Mouse (Mus musculus) heart, postnatal 10 days (tissue): ENCODE data around the gene Tmem200c. TPM values are rescaled to one million over a fixed set of nuclear protein-coding genes. Genes with fewer than 3 reads are reported as not detected.

Experiments
- DNase-seq, 2 experiments: peaks; one replicate each; pipeline ENCODE4 v3.0.0; 2021
- intact Hi-C: fragments of 180-260 bp; cut with DNase I; formaldehyde crosslinking; loops from one replicate; pipeline ENCODE4 v1.15.1; 2025
- total RNA-seq, 2 experiments: library from RNA; stranded (reverse); gene quantifications; 2 replicates each; pipeline ENCODE4 v1.2.3; 2021

Tmem200c gene
- total RNA-seq, 2 experiments from 2014 or later = 0.14 to 0.15 TPM

GRCm38 (mm10) chr17:68883474-68884083, 57.2 kb downstream of the Tmem200c start:
- DNase-seq = no peak
- intact Hi-C loops = loop anchor here (10.0 kb wide), 1 partner anchor 461 kb away; no protein-coding TSS in a partner anchor

GRCm38 (mm10) chr17:68890672-68891071, 64.2 kb downstream of the Tmem200c start:
- intact Hi-C loops = no loop called here
- DNase-seq = no peak

Other genes with a start within 250 kb of the Tmem200c start
- 10 to 100 TPM; 28.7 to 29.0 TPM for gene Epb41l3, start 249.1 kb downstream of the Tmem200c start, total RNA-seq